Mouse (Mus musculus) layer of hippocampus, adult 8-10 months (tissue): ENCODE results near the gene Cenpf. TPM values are rescaled to one million over a fixed set of nuclear protein-coding genes. Genes with fewer than 3 reads are reported as not detected.

Source experiments
- DNase-seq, 2 experiments: peaks; one replicate each; pipeline ENCODE4 v3.0.0; 2022; ENCODE audit warnings: low spot score in 2 of 2
- total RNA-seq, 4 experiments: library from RNA; stranded (reverse); gene quantifications; 2 replicates each; pipeline ENCODE4 v1.2.4; 2022

The Cenpf gene
- total RNA-seq, 4 experiments from 2014 or later = 0.33 to 1.5 (median 0.54) TPM

GRCm38 (mm10) chr1:189631906-189632675 is 55.8 kb downstream of the Cenpf start:
- peak; percentile 61 to 65 for DNase-seq

GRCm38 (mm10) chr1:189630026-189630425 is 57.9 kb downstream of the Cenpf start:
- no peak for DNase-seq

GRCm38 (mm10) chr1:189627976-189628768 is 59.7 kb downstream of the Cenpf start:
- peak in 1 of 2 experiments; percentile 52 for DNase-seq

- no peak for DNase-seq
Observed at GRCm38 (mm10) chr1:189624756-189625155, 63.1 kb downstream of the Cenpf start.

GRCm38 (mm10) chr1:189618970-189619740 is 68.7 kb downstream of the Cenpf start:
- no peak for DNase-seq

- DNase-seq = no peak
Observed at GRCm38 (mm10) chr1:189617381-189617780, 70.5 kb downstream of the Cenpf start.

GRCm38 (mm10) chr1:189615246-189615645 is 72.6 kb downstream of the Cenpf start:
- DNase-seq = no peak

GRCm38 (mm10) chr1:189613076-189613475 is 74.8 kb downstream of the Cenpf start:
- no peak for DNase-seq

- no peak for DNase-seq
Observed at GRCm38 (mm10) chr1:189611775-189612174, 76.1 kb downstream of the Cenpf start.

GRCm38 (mm10) chr1:189608640-189609039 is 79.2 kb downstream of the Cenpf start:
- DNase-seq = no peak

GRCm38 (mm10) chr1:189608039-189608438 is 79.8 kb downstream of the Cenpf start:
- DNase-seq = no peak

- DNase-seq = no peak
Observed at GRCm38 (mm10) chr1:189605598-189606126, 82.2 kb downstream of the Cenpf start.

GRCm38 (mm10) chr1:189597096-189597495 is 90.8 kb downstream of the Cenpf start:
- no peak for DNase-seq

Other genes with a start within 250 kb of the Cenpf start
- gene Ptpn14, start 40.2 kb upstream of the Cenpf start, total RNA-seq = 10 to 100 TPM; 11.1 to 16.1 (median 12.3) TPM
- 10 to 100 TPM; 69.1 to 78.0 (median 73.4) TPM for gene Smyd2, start 234.3 kb upstream of the Cenpf start, total RNA-seq